Mouse (Mus musculus) c-Kit-positive CD71-positive TER-119-negative erythroid progenitor cells, embryonic 14.5 days (primary cell): Measurements from ENCODE around the gene Nfe2l2.
"Not testable (repeated sequence)": the region's sequence is repeated elsewhere in the genome, so short reads cannot be mapped to it uniquely, and the experiment has no call there.

ENCODE experiments used
- DNase-seq: peaks from one replicate; pipeline ENCODE4 v3.0.0-alpha.2; 2013; ENCODE audit warnings: low read depth

Nfe2l2 gene

GRCm38 (mm10) chr2:75643950-75644349, 60.5 kb downstream of the Nfe2l2 start:
- DNase-seq, result no peak

GRCm38 (mm10) chr2:75642795-75643550, 61.5 kb downstream of the Nfe2l2 start:
- no peak for DNase-seq

- not testable (repeated sequence) for DNase-seq
These were observed 62.1 kb downstream of the Nfe2l2 start for GRCm38 (mm10) chr2:75642312-75642711.

- DNase-seq, result not testable (repeated sequence)
These were observed 64.9 kb downstream of the Nfe2l2 start for GRCm38 (mm10) chr2:75639535-75639934.

- not testable (repeated sequence) for DNase-seq
These were observed 66.6 kb downstream of the Nfe2l2 start for GRCm38 (mm10) chr2:75637822-75638221.

GRCm38 (mm10) chr2:75637361-75637760, 67.1 kb downstream of the Nfe2l2 start:
- DNase-seq, result no peak

GRCm38 (mm10) chr2:75637055-75637304, 67.5 kb downstream of the Nfe2l2 start:
- not testable (repeated sequence) for DNase-seq

GRCm38 (mm10) chr2:75636261-75637054, 68.0 kb downstream of the Nfe2l2 start:
- DNase-seq, result no peak

- DNase-seq, result not testable (repeated sequence)
These were observed 70.0 kb downstream of the Nfe2l2 start for GRCm38 (mm10) chr2:75634431-75634830.

GRCm38 (mm10) chr2:75633784-75634183, 70.7 kb downstream of the Nfe2l2 start:
- no peak for DNase-seq

- no peak for DNase-seq
These were observed 71.1 kb downstream of the Nfe2l2 start for GRCm38 (mm10) chr2:75633381-75633780.

- no peak for DNase-seq
These were observed 71.7 kb downstream of the Nfe2l2 start for GRCm38 (mm10) chr2:75632721-75633181.

- DNase-seq, result no peak
These were observed 72.4 kb downstream of the Nfe2l2 start for GRCm38 (mm10) chr2:75632043-75632442.

- no peak for DNase-seq
These were observed 73.0 kb downstream of the Nfe2l2 start for GRCm38 (mm10) chr2:75631421-75631820.

GRCm38 (mm10) chr2:75628487-75628886, 76.0 kb downstream of the Nfe2l2 start:
- no peak for DNase-seq

GRCm38 (mm10) chr2:75626597-75627440, 77.6 kb downstream of the Nfe2l2 start:
- no peak for DNase-seq
